Mouse (Mus musculus) heart, adult 2 months (tissue): Measurements from ENCODE around the gene Cacna2d1. TPM values are rescaled to one million over a fixed set of nuclear protein-coding genes. Genes with fewer than 3 reads are reported as not detected.

Experiments
- DNase-seq, 2 experiments: peaks; one replicate each; pipeline ENCODE4 v3.0.0; 2021
- H3K27ac ChIP-seq: fragments of 200-600 bp; 2 replicates; pipeline ENCODE4 v1.8.1; 2022
- H3K27me3 ChIP-seq: fragments of 200-500 bp; 2 replicates; pipeline ENCODE4 v1.6.1; 2012; ENCODE audit warnings: mild to moderate bottlenecking, low read length, inconsistent platforms, mixed read lengths; ENCODE audit not compliant: control insufficient read depth, insufficient read depth
- H3K36me3 ChIP-seq: fragments of 200-500 bp; 2 replicates; pipeline ENCODE4 v1.6.1; 2012; ENCODE audit warnings: low read length, inconsistent platforms; ENCODE audit not compliant: control insufficient read depth, insufficient read depth
- H3K4me1 ChIP-seq: fragments of 200-500 bp; 2 replicates; pipeline ENCODE4 v1.6.1; 2011; ENCODE audit warnings: low read length; ENCODE audit not compliant: control insufficient read depth, insufficient read depth
- H3K4me3 ChIP-seq: fragments of 200-600 bp; 2 replicates; pipeline ENCODE4 v1.8.1; 2022
- H3K79me2 ChIP-seq: fragments of 200-500 bp; replicated peaks from 2 replicates; pipeline ENCODE4 v1.6.1; 2012; ENCODE audit warnings: mild to moderate bottlenecking, inconsistent platforms, low read length, moderate library complexity, mixed read lengths; ENCODE audit not compliant: control insufficient read depth, insufficient read depth
- H3K9ac ChIP-seq: fragments of 200-500 bp; 2 replicates; pipeline ENCODE4 v1.6.1; 2012; ENCODE audit warnings: low read depth, mild to moderate bottlenecking, control low read depth, inconsistent platforms, low read length, mixed read lengths
- CTCF ChIP-seq: fragments of 200-600 bp; IDR thresholded peaks from 2 replicates; pipeline ENCODE4 v1.8.1; 2022; ENCODE audit warnings: antibody characterized with exemption, mild to moderate bottlenecking, moderate library complexity
- EP300 ChIP-seq: fragments of 200-500 bp; IDR thresholded peaks from 2 replicates; pipeline ENCODE4 v1.6.1; 2011; ENCODE audit warnings: low read depth, low read length, control low read depth; ENCODE audit not compliant: insufficient read depth
- POLR2A ChIP-seq: fragments of 200-500 bp; IDR thresholded peaks from 2 replicates; pipeline ENCODE4 v1.6.1; 2011; ENCODE audit warnings: mild to moderate bottlenecking, low read depth, low read length, control low read depth; ENCODE audit not compliant: insufficient read depth
- WGBS: fragments of 180-500 bp; shearing (Covaris S2); methylation state at CpG from one replicate; pipeline ENCODE4 v1.1.7; 2018; 5-methylcytosine and 5-hydroxymethylcytosine counted together
- intact Hi-C: fragments of 180-260 bp; cut with DNase I; formaldehyde crosslinking; loops from one replicate; pipeline ENCODE4 v1.15.1; 2025
- polyA plus RNA-seq: library from polyadenylated mRNA; depleted of rRNA; stranded (reverse); fragments of >200 nt; gene quantifications from 2 replicates; pipeline ENCODE4 v1.2.3, GENCODE M21; 2012
- total RNA-seq, 2 experiments: library from RNA; stranded (reverse); gene quantifications; 2 replicates each; pipeline ENCODE4 v1.2.3; 2021

Cacna2d1 gene
- total and polyA plus RNA-seq, 3 experiments: 26.8 to 90.3 (median 81.9) TPM

DNA sequence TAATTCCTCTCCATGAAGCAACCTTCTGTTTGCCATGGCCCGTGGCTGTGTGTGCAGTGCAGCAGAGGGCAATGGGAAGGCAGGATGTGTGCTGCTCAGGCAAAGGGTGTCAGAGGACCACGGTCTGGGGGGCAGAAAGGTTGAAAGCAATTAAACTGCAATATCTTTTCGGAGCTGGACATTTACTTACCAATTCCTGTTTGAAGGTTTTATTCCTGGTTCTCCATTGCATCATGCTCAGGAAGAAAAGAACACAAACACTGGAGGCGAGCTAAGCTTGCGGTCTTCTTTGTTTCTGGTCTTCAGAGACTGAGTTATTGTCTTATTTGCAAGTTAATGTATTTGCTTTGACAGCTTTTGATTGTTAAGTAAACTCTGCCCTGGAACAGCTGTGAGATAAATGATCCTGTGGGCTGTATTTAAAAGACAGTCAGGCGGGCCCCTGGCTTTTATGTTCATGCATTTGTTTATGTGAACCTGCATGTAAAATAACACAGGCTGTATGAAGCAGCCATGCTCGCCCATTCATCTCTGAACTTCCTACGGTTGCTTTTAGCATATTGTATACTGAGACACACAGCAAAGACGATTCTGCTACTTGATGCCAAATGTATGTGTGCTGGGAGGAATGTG is 68.1 kb downstream of the Cacna2d1 start:
- Histone ChIP-seq H3K27ac (no peak overlapping the region), H3K27me3 (no peaks in the 10 kb centered on the region), H3K9ac (no peak overlapping the region), H3K4me3 (no peak overlapping the region), H3K79me2 (no peaks in the 10 kb centered on the region; the same call in 1 of the 2 replicates), H3K36me3 (no peaks in the 10 kb centered on the region; the same call in 1 of the 2 replicates), H3K4me1 (peaks cover 3% of the 10 kb centered on the region)
- no peak for DNase-seq
- intact Hi-C loops: loop anchor here (10.0 kb wide), 1 partner anchor 68 kb away; the partner anchor contains the start of gene Cacna2d1
- TF ChIP-seq EP300: no peak
- TF ChIP-seq CTCF: no peak
- TF ChIP-seq POLR2A: no peak
- 59% methylated on average over 9 of the region's 9 CpGs for WGBS

DNA sequence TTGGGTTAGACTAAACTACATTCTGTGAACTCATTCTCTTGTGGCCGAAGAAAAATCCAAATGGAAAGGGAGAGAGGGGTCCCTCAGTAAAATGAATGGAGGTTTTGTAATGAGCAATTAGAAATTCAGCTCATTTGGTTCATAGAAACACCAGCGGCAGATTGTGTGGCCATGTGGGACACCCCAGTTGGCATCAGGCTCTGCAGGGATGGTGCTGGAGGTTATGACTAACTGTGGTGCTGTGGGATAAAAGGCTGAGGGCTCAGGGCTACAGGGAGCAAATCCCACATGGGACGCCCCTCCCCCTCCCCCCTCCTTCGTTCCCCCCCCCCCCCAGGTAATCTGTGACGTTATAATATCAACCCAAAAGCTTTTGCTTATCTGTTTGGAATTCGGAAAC is 69.8 kb downstream of the Cacna2d1 start:
- H3K9ac ChIP-seq: no peak overlapping the region
- DNase-seq: no peak
- H3K27me3 ChIP-seq: no peaks in the 10 kb centered on the region
- TF ChIP-seq CTCF (no peak), POLR2A (no peak), EP300 (no peak)
- 57% methylated on average over 6 of the region's 6 CpGs for WGBS
- no peak overlapping the region for H3K4me3 ChIP-seq
- no peaks in the 10 kb centered on the region; the same call in 1 of the 2 replicates for H3K36me3 ChIP-seq
- H3K27ac ChIP-seq: no peak overlapping the region
- intact Hi-C loops: loop anchor here (10.0 kb wide), 1 partner anchor 70 kb away; the partner anchor contains the start of gene Cacna2d1
- peaks cover 3% of the 10 kb centered on the region for H3K4me1 ChIP-seq
- no peaks in the 10 kb centered on the region; the same call in 1 of the 2 replicates for H3K79me2 ChIP-seq

DNA sequence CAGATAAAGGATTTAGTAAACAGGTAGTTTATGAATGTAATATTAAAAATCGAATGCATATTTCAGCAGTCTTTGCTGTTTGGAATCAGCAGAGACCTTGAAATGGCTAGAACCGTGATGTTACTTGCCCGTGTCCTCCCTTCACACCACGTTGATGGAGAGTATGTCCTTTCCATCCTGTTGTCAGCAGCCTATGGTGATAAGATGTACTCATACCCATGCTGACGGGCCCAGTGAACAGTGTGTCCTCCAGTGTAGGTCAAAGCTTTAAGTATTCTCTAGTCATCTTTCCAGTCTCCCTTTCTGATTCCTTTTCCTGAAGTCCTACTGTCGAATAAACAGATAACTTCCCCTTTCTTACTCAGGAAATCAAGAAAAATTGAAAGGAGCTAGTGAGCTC is 72.5 kb downstream of the Cacna2d1 start:
- Histone ChIP-seq H3K9ac (no peak overlapping the region), H3K27ac (peak overlapping the region; percentile 36), H3K79me2 (no peaks in the 10 kb centered on the region; the same call in 1 of the 2 replicates), H3K36me3 (no peaks in the 10 kb centered on the region; the same call in 1 of the 2 replicates), H3K4me1 (peaks cover 3% of the 10 kb centered on the region), H3K4me3 (no peak overlapping the region), H3K27me3 (no peaks in the 10 kb centered on the region)
- intact Hi-C loops: loop anchor here (10.0 kb wide), 1 partner anchor 72 kb away; the partner anchor contains the start of gene Cacna2d1
- peak in 1 of 2 experiments; percentile 16 for DNase-seq
- TF ChIP-seq EP300: peak; percentile 88
- no peak for TF ChIP-seq CTCF
- WGBS: 46% methylated on average over 6 of the region's 6 CpGs

DNA sequence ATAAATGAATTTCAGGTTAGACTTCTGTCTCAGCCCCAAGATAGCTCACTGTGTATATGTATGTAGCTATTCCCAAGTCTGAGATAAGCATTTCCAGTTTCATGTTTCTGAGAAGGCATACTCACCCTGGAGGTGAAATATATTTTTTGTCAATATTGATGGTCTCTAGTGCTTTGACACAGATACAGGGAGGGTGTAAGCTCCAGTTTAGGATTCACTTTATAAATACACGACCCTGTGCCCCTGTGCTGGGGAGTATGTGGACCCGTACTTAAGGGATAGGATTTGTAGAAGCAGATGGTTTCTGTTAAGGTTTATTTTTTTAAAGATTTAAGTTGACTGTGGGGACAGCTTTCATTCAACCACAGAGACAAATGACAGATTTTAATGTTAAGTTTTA is 79.2 kb downstream of the Cacna2d1 start:
- H3K9ac ChIP-seq: no peak overlapping the region
- TF ChIP-seq CTCF: no peak
- no peak for TF ChIP-seq POLR2A
- no peak for TF ChIP-seq EP300
- WGBS: 76% methylated on average over 2 of the region's 2 CpGs

DNA sequence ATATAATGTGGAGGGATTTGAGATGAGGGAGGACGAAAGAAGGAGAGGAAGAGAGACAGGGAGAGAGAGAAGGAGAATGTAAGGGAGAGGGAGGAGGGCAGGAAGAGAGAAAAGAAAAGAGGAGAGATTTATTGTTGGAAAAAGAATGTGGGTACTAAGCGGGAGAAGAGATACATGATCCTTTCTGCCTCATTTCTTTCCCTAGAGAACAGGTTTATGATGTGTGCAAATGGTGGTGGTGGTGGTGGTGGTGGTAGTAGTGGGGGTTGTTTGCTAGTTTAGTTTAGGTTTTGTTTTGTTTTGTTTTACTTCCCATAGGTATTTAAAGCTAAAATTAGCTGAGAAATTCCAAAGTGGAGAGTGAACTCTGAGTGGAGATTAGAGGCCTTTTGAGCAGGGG is 79.9 kb downstream of the Cacna2d1 start:
- H3K27me3 ChIP-seq: no peaks in the 10 kb centered on the region
- 76% methylated on average over 2 of the region's 2 CpGs for WGBS
- H3K36me3 ChIP-seq: no peaks in the 10 kb centered on the region; the same call in 1 of the 2 replicates
- no peaks in the 10 kb centered on the region for H3K79me2 ChIP-seq
- intact Hi-C loops: no loop called here
- DNase-seq: no peak
- H3K4me1 ChIP-seq: no peaks in the 10 kb centered on the region
- no peak overlapping the region for H3K27ac ChIP-seq
- TF ChIP-seq POLR2A: no peak
- no peak for TF ChIP-seq EP300
- no peak for TF ChIP-seq CTCF
- no peak overlapping the region for H3K9ac ChIP-seq
- H3K4me3 ChIP-seq: no peak overlapping the region

More for the DNA sequence above, 79.2 kb downstream of the Cacna2d1 start:
- DNase-seq: no peak
- no peaks in the 10 kb centered on the region; the same call in 1 of the 2 replicates for H3K36me3 ChIP-seq
- no peak overlapping the region for H3K4me3 ChIP-seq
- H3K4me1 ChIP-seq: no peaks in the 10 kb centered on the region; the same call in 1 of the 2 replicates
- no peaks in the 10 kb centered on the region for H3K27me3 ChIP-seq
- no peak overlapping the region for H3K27ac ChIP-seq
- intact Hi-C loops: no loop called here
- H3K79me2 ChIP-seq: no peaks in the 10 kb centered on the region
